Mouse (Mus musculus) megakaryocyte, embryonic 14.5 days (primary cell): Measurements from ENCODE around the gene Gm45623.

Experiments used
- FLI1 ChIP-seq: IDR thresholded peaks from 2 replicates; pipeline ENCODE4 v1.6.1; 2012; ENCODE audit warnings: low read length, inconsistent platforms, mixed read lengths
- GATA1 ChIP-seq: IDR thresholded peaks from 3 replicates; pipeline ENCODE4 v1.6.1; 2012; ENCODE audit warnings: mixed read lengths, low read length, inconsistent platforms, borderline replicate concordance

GRCm38 (mm10) chr13:56770136-56770578, 16.5 kb upstream of the Gm45623 start:
- TF ChIP-seq GATA1 (no peak), FLI1 (no peak)
